Mouse (Mus musculus) spleen, adult 10 weeks (tissue): Measurements from ENCODE around the gene Gm5725. TPM values are rescaled to one million over a fixed set of nuclear protein-coding genes. Genes with fewer than 3 reads are reported as not detected.

Experiments
- polyA plus RNA-seq: library from polyadenylated mRNA; stranded (reverse); fragments of 350-450 nt; fragmentation: Illumina TruSeq; extraction: RNeasy Lipid Tissue Mini Kit (QIAGEN cat#74804); gene quantifications from one replicate; pipeline ENCODE4 v1.2.3, GENCODE M21; 2015; ENCODE audit warnings: low replicate concordance; ENCODE audit not compliant: insufficient read depth

The Gm5725 gene
- polyA plus RNA-seq = not detected

GRCm38 (mm10) chr7:21844167-21844566 is at the start of gene Gm5725:
Gene Gm5725 (minus strand): TSS chr7:21844267.

DNA sequence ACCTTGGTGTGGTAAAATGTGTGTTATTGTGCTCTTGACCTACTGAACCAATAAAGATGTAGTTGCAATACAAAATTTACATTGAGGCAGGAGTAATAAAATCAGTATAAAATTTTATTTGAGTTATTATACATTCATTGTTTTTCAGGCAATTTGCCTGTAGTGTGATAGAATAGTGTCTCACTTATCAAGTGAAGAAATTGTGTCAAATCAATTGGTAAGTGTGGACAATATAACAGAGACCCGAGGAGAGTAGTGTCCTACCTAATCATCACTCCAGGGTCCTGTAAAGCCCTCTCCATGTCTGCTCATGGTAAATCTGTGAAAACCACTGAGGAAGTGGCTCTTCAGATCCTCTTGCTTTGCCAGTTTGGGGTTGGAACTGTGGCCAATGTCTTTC is 12.0 kb downstream of the Gm5725 start, which contains the start of gene Vmn1r135:
Gene Vmn1r135, plus strand, starts transcription at position 301 of the 400 bp plus-strand sequence.

GRCm38 (mm10) chr7:21796628-21797027 is 47.4 kb downstream of the Gm5725 start, which contains the start of gene Gm4177:
Gene Gm4177 (minus strand): TSS chr7:21796728.

Other genes with a start within 250 kb of the Gm5725 start
- gene Vmn1r132, start 230.2 kb downstream of the Gm5725 start, polyA plus RNA-seq = not detected
- gene Gm4175, start 82.8 kb downstream of the Gm5725 start, polyA plus RNA-seq = not detected
- gene Gm4177, start 47.5 kb downstream of the Gm5725 start, polyA plus RNA-seq = not detected
- gene Vmn1r135, start 11.9 kb downstream of the Gm5725 start, polyA plus RNA-seq = not detected
- gene Gm5891, start 77.0 kb upstream of the Gm5725 start, polyA plus RNA-seq = not detected
- not detected for gene Vmn1r137, start 150.3 kb upstream of the Gm5725 start, polyA plus RNA-seq
- gene Vmn1r138, start 184.6 kb upstream of the Gm5725 start, polyA plus RNA-seq = not detected
- not detected for gene Gm6176, start 212.0 kb upstream of the Gm5725 start, polyA plus RNA-seq
- gene Vmn1r139, start 224.8 kb upstream of the Gm5725 start, polyA plus RNA-seq = not detected